Mouse (Mus musculus) lung, postnatal 0 days (tissue): ENCODE data around the gene Gm20509. TPM values are rescaled to one million over a fixed set of nuclear protein-coding genes. Genes with fewer than 3 reads are reported as not detected.

Source experiments
- ATAC-seq: fragments of 200-750 bp; cut with Nextera tagmentation; 2 replicates; pipeline ENCODE4 v1.8.0; 2017; ENCODE audit warnings: moderate library complexity
- DNase-seq: peaks from one replicate; pipeline ENCODE4 v3.0.0-alpha.2; 2016; ENCODE audit warnings: low spot score
- H3K27ac ChIP-seq: fragments of 300-500 bp; sonication (generic); 2 replicates; pipeline ENCODE4 v1.5.1; 2014; ENCODE audit warnings: antibody characterized with exemption, mild to moderate bottlenecking, low read length, mixed read lengths
- H3K27me3 ChIP-seq: fragments of 300-500 bp; sonication (generic); replicated peaks from 2 replicates; pipeline ENCODE4 v1.6.1; 2014; ENCODE audit warnings: low read length, mixed read lengths; ENCODE audit not compliant: insufficient read depth
- H3K36me3 ChIP-seq: fragments of 300-500 bp; sonication (generic); 2 replicates; pipeline ENCODE4 v1.6.1; 2014; ENCODE audit warnings: low read length, mixed read lengths; ENCODE audit not compliant: insufficient read depth
- H3K4me1 ChIP-seq: fragments of 300-500 bp; sonication (generic); 2 replicates; pipeline ENCODE4 v1.6.1; 2014; ENCODE audit warnings: antibody characterized with exemption, low read depth, low read length, mixed read lengths; ENCODE audit not compliant: insufficient read depth
- H3K4me2 ChIP-seq: fragments of 300-500 bp; sonication (generic); replicated peaks from 2 replicates; pipeline ENCODE4 v1.6.1; 2014; ENCODE audit warnings: low read depth, mild to moderate bottlenecking, low read length, moderate library complexity, mixed read lengths
- H3K4me3 ChIP-seq: fragments of 300-500 bp; sonication (generic); 2 replicates; pipeline ENCODE4 v1.5.1; 2014; ENCODE audit warnings: low read depth, low read length
- H3K9ac ChIP-seq: fragments of 300-500 bp; sonication (generic); replicated peaks from 2 replicates; pipeline ENCODE4 v1.6.1; 2014; ENCODE audit warnings: low read depth, mild to moderate bottlenecking
- H3K9me3 ChIP-seq: fragments of 300-500 bp; sonication (generic); 2 replicates; pipeline ENCODE4 v1.6.1; 2016; ENCODE audit warnings: low read length, mixed read lengths
- CTCF ChIP-seq: IDR thresholded peaks from 2 replicates; pipeline ENCODE4 v1.5.1; 2016; ENCODE audit warnings: antibody characterized with exemption, mild to moderate bottlenecking
- EP300 ChIP-seq: IDR thresholded peaks from 2 replicates; pipeline ENCODE4 v1.6.1; 2016; ENCODE audit warnings: antibody characterized with exemption, mild to moderate bottlenecking, control low read depth
- WGBS: fragments of 180-500 bp; shearing (Covaris S2); extraction: QIAGEN DNeasy Blood & Tissue Kit; methylation state at CpG from one replicate; pipeline ENCODE4 v1.1.7; 2014; 5-methylcytosine and 5-hydroxymethylcytosine counted together
- polyA plus RNA-seq: library from polyadenylated mRNA; unstranded; fragments of >200 nt; fragmentation: Nextera tagmentation; extraction: Ambion mirVana; gene quantifications from 2 replicates; pipeline ENCODE4 v1.2.1, GENCODE M21; 2015

The Gm20509 gene
- polyA plus RNA-seq, 1 experiment from 2014 or later, result not detected

DNA sequence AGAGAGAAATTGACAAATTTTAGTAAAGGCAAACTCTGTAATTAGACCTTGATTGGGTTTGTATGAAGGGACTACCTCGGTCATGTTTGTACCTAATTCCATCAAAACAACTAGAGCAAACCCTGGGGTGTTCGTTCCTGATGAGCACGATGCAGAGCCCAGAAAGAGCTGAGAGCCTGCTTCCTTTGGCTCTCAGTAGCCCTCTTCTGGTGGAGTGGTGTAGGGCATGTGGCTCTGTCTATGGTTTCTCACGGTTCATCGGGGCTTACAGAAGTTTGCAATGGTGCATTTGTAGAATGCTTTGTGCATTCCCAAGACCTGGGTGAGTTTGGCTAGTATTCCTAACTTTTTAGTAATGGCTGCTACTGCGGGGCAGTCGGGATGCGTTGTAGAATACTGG, 19.5 kb downstream of the Gm20509 start:
- H3K4me3 ChIP-seq, result no peak overlapping the region
- WGBS, result 69% methylated on average over 8 of the region's 8 CpGs
- no peak overlapping the region for H3K9ac ChIP-seq
- ATAC-seq (no peak), DNase-seq (peak; percentile 21)
- no peaks in the 10 kb centered on the region for H3K4me1 ChIP-seq
- H3K4me2 ChIP-seq, result no peak overlapping the region
- TF ChIP-seq CTCF, result peak; percentile 70
- no peak for TF ChIP-seq EP300
- H3K27ac ChIP-seq, result no peak overlapping the region
- no peaks in the 10 kb centered on the region for H3K27me3 ChIP-seq
- H3K9me3 ChIP-seq, result no peaks in the 10 kb centered on the region
- peaks cover 39% of the 10 kb centered on the region for H3K36me3 ChIP-seq

DNA sequence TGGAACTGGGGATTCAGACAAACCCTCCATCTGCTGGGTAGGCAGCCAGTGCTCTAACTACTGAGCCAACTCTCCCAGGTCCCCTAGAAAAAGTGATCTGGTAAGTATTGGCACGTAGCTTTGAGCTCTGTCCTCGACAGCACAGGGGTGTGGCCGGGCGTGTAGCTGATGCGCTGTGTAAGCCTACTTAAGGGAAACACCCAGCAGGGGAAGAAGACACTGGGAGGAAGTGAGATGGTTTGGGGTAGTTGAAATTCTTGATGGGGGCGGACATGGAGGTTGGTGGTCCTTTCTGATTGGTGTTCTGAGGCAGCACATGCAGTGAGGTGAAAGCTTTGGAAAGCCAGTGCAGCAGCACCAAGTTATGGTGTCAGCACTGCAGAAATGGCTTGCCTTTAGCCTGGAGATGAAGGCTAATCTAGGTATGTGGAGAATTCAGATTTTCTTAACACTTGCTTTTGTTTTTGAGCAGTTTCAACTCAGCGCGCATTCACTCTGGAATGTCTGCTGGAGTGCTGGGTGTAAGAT, 22.8 kb downstream of the Gm20509 start:
- Histone ChIP-seq H3K27me3 (no peaks in the 10 kb centered on the region), H3K4me1 (no peaks in the 10 kb centered on the region), H3K27ac (no peak overlapping the region), H3K9me3 (no peaks in the 10 kb centered on the region), H3K4me3 (no peak overlapping the region), H3K4me2 (no peak overlapping the region), H3K36me3 (peaks cover 39% of the 10 kb centered on the region), H3K9ac (no peak overlapping the region)
- no peak for ATAC-seq
- no peak for TF ChIP-seq EP300
- TF ChIP-seq CTCF, result no peak
- no peak for DNase-seq
- 88% methylated on average over 8 of the region's 8 CpGs for WGBS

DNA sequence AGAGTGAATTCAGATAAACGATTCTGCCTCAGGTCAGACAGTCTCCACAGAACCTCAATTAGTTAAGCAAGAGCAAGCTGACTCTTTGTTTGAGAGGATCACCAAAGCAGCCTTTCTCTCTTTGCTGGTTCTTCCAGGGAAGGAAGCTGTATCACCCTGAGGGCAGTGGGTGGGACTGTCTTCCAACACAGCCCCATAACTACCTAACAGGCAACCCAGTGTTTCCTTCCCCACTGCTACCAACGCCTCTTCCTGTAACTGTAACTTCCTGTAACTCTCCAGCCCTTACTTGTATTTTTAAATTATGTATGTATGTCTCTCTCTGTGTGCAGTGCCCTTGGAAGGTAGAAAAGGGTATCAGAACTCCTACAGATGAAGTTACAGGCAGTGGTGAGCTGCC, 25.2 kb downstream of the Gm20509 start:
- no peaks in the 10 kb centered on the region for H3K27me3 ChIP-seq
- DNase-seq, result no peak
- no peak overlapping the region for H3K4me3 ChIP-seq
- H3K4me1 ChIP-seq, result no peaks in the 10 kb centered on the region
- H3K9me3 ChIP-seq, result no peaks in the 10 kb centered on the region
- no peak overlapping the region for H3K9ac ChIP-seq
- no peak for TF ChIP-seq EP300
- no peak for TF ChIP-seq CTCF
- WGBS, result 70% methylated on average over 2 of the region's 2 CpGs
- H3K4me2 ChIP-seq, result no peak overlapping the region
- H3K27ac ChIP-seq, result no peak overlapping the region
- no peak for ATAC-seq
- peaks cover 22% of the 10 kb centered on the region for H3K36me3 ChIP-seq

DNA sequence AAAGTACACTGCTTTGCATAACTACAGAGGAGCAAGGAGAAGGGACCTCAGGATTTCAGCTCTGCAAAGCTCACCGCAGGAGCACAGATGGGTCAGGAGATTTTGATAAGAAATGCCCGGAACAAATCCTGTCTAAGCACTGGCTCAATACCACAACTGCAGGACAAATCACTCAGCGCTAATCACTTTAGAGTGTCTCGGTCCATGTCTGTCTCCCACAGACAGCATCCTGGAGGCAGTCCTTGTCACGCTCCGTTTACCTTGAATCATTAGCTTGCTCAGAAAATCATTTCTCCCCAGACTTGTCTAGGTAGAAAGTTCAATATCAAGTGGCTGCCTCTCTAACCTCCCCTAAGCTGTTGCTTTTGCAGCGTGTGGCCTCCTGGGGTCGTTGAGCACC, 27.6 kb downstream of the Gm20509 start:
- no peaks in the 10 kb centered on the region for H3K4me1 ChIP-seq
- H3K4me2 ChIP-seq, result no peak overlapping the region
- DNase-seq (no peak), ATAC-seq (no peak)
- H3K4me3 ChIP-seq, result no peak overlapping the region
- H3K36me3 ChIP-seq, result peaks cover 10% of the 10 kb centered on the region
- WGBS, result 78% methylated on average over 8 of the region's 8 CpGs
- no peak overlapping the region for H3K27ac ChIP-seq
- no peaks in the 10 kb centered on the region for H3K27me3 ChIP-seq
- H3K9ac ChIP-seq, result no peak overlapping the region
- TF ChIP-seq EP300, result no peak
- no peak for TF ChIP-seq CTCF
- H3K9me3 ChIP-seq, result no peaks in the 10 kb centered on the region

DNA sequence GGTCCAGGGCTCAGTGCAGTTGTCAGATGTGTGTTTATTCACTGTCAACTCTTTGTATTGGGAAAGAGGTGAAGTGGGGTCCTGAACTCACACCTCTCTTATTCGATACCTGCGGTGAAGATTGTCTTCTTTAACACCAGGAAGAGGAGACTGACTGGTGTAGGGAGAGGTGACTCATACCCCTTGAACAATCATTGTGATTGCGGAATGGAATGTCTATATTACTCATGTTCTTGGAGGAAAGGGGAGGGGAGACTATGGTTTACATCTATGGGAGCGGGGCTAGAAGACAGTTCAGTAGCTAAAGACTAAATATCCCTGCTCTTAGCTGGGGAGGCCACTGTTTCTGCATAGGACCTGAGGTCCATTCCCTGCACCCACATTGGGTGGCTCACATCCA, 28.3 kb downstream of the Gm20509 start:
- H3K9me3 ChIP-seq, result no peaks in the 10 kb centered on the region
- peak; percentile 57 for DNase-seq
- peaks cover 5% of the 10 kb centered on the region; the same call in 1 of the 2 replicates for H3K36me3 ChIP-seq
- no peak overlapping the region for H3K4me3 ChIP-seq
- H3K9ac ChIP-seq, result no peak overlapping the region
- no peaks in the 10 kb centered on the region for H3K4me1 ChIP-seq
- H3K27me3 ChIP-seq, result no peaks in the 10 kb centered on the region
- WGBS, result 45% methylated on average over 4 of the region's 4 CpGs
- TF ChIP-seq CTCF (no peak), EP300 (no peak)
- H3K4me2 ChIP-seq, result no peak overlapping the region
- H3K27ac ChIP-seq, result no peak overlapping the region
- no peak for ATAC-seq

DNA sequence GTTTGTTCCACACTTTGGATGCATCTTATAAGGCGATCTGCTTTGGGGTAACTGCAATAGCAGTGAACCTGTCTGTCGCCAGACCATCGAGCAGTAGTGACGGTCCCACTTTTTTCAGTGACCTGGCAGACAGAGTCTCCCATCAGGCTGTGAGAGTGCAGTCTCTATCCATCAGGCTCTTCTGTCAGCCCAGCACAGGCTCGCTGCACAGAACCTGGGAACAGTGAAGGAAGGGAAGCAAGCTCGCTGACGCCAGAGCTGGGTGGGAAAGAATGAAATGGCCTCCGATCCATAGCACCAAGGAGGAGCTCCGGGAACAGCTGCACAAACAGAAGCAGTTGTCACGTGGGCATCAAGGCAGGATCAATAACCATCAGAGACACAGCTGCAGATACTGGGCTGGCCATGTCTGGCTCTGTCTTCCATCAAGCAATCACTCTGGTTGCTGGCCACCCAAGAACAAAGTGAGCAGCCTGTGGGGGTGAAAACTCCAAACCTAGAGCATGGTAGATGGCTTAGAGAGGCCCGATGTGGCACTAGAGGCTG, 35.1 kb downstream of the Gm20509 start:
- H3K9me3 ChIP-seq, result no peaks in the 10 kb centered on the region
- no peaks in the 10 kb centered on the region for H3K27me3 ChIP-seq
- H3K9ac ChIP-seq, result no peak overlapping the region
- no peaks in the 10 kb centered on the region for H3K4me1 ChIP-seq
- no peaks in the 10 kb centered on the region for H3K36me3 ChIP-seq
- no peak for ATAC-seq
- no peak for DNase-seq
- no peak overlapping the region for H3K27ac ChIP-seq
- no peak for TF ChIP-seq CTCF
- no peak for TF ChIP-seq EP300
- 54% methylated on average over 11 of the region's 11 CpGs for WGBS
- no peak overlapping the region for H3K4me3 ChIP-seq
- H3K4me2 ChIP-seq, result no peak overlapping the region

GRCm38 (mm10) chr9:73154347-73154746, 52.1 kb downstream of the Gm20509 start:
- H3K4me2 ChIP-seq, result no peak overlapping the region
- no peak overlapping the region for H3K9ac ChIP-seq
- no peaks in the 10 kb centered on the region for H3K36me3 ChIP-seq
- H3K4me1 ChIP-seq, result no peaks in the 10 kb centered on the region
- 43% methylated on average over 9 of the region's 9 CpGs for WGBS
- H3K27ac ChIP-seq, result no peak overlapping the region
- TF ChIP-seq CTCF (peak; percentile 36), EP300 (no peak)
- H3K9me3 ChIP-seq, result no peaks in the 10 kb centered on the region
- no peak for DNase-seq
- no peak for ATAC-seq
- H3K27me3 ChIP-seq, result no peaks in the 10 kb centered on the region
- H3K4me3 ChIP-seq, result no peak overlapping the region
